Mouse (Mus musculus) liver, adult 2 months (tissue): ENCODE data around the gene Dph7. TPM values are rescaled to one million over a fixed set of nuclear protein-coding genes. Genes with fewer than 3 reads are reported as not detected.

Source experiments
- DNase-seq: peaks from one replicate; pipeline ENCODE4 v3.0.0-alpha.2; 2011; ENCODE audit warnings: low read depth, low spot score; ENCODE audit errors: extremely low read depth
- H3K27ac ChIP-seq: fragments of 200-500 bp; replicated peaks from 2 replicates; pipeline ENCODE4 v1.5.1; 2012; ENCODE audit warnings: low read depth, mild to moderate bottlenecking, control low read depth, inconsistent platforms, low read length; ENCODE audit not compliant: insufficient read depth
- H3K27me3 ChIP-seq: fragments of 200-500 bp; 2 replicates; pipeline ENCODE4 v1.6.1; 2012; ENCODE audit warnings: mild to moderate bottlenecking, moderate library complexity, low read length, inconsistent platforms; ENCODE audit not compliant: control insufficient read depth, insufficient read depth
- H3K36me3 ChIP-seq: fragments of 200-500 bp; 2 replicates; pipeline ENCODE4 v1.6.1; 2012; ENCODE audit warnings: low read length, inconsistent platforms; ENCODE audit not compliant: control insufficient read depth, insufficient read depth
- H3K4me1 ChIP-seq: fragments of 200-500 bp; 2 replicates; pipeline ENCODE4 v1.6.1; 2011; ENCODE audit warnings: low read length; ENCODE audit not compliant: control insufficient read depth, insufficient read depth
- H3K4me3 ChIP-seq: fragments of 200-500 bp; 2 replicates; pipeline ENCODE4 v1.5.1; 2011; ENCODE audit warnings: low read depth, mild to moderate bottlenecking, control low read depth, low read length, moderate library complexity; ENCODE audit not compliant: insufficient read depth
- H3K79me2 ChIP-seq: fragments of 200-500 bp; 2 replicates; pipeline ENCODE4 v1.6.1; 2012; ENCODE audit warnings: inconsistent platforms, mild to moderate bottlenecking, low read length, moderate library complexity; ENCODE audit not compliant: control insufficient read depth, insufficient read depth
- H3K9ac ChIP-seq: fragments of 200-500 bp; 2 replicates; pipeline ENCODE4 v1.6.1; 2012; ENCODE audit warnings: low read depth, mild to moderate bottlenecking, control low read depth, inconsistent platforms, low read length
- CTCF ChIP-seq: fragments of 200-500 bp; IDR thresholded peaks from 2 replicates; pipeline ENCODE4 v1.5.1; 2011; ENCODE audit warnings: low read depth, low read length, control low read depth
- POLR2A ChIP-seq: fragments of 200-500 bp; IDR thresholded peaks from 2 replicates; pipeline ENCODE4 v1.6.1; 2011; ENCODE audit warnings: low read length, control low read depth; ENCODE audit not compliant: insufficient read depth; ENCODE audit errors: extremely low read depth
- WGBS: fragments of 180-500 bp; shearing (Covaris S2); methylation state at CpG from one replicate; pipeline ENCODE4 v1.1.7; 2018; 5-methylcytosine and 5-hydroxymethylcytosine counted together
- polyA plus RNA-seq: library from polyadenylated mRNA; depleted of rRNA; stranded (reverse); fragments of >200 nt; gene quantifications from 2 replicates; pipeline ENCODE4 v1.2.3, GENCODE M21; 2012; rRNA removed
- total RNA-seq: library from RNA; depleted of rRNA; stranded (reverse); fragments of >200 nt; gene quantifications from 2 replicates; pipeline ENCODE4 v1.2.3, GENCODE M21; 2014; rRNA removed

Dph7 gene
- total and polyA plus RNA-seq, 2 experiments: 3.9 to 4.6 TPM

GRCm38 (mm10) chr2:24996471-24996870, 34.3 kb downstream of the Dph7 start:
- H3K4me3 ChIP-seq: no peak overlapping the region
- no peak overlapping the region for H3K9ac ChIP-seq
- TF ChIP-seq CTCF (no peak), POLR2A (no peak)
- peaks cover 37% of the 10 kb centered on the region for H3K36me3 ChIP-seq
- no peaks in the 10 kb centered on the region for H3K79me2 ChIP-seq
- no peak overlapping the region for H3K27ac ChIP-seq
- WGBS: 89% methylated on average over 2 of the region's 2 CpGs
- no peaks in the 10 kb centered on the region for H3K4me1 ChIP-seq
- no peak for DNase-seq
- H3K27me3 ChIP-seq: no peaks in the 10 kb centered on the region

- Histone ChIP-seq H3K4me1 (no peaks in the 10 kb centered on the region), H3K79me2 (no peaks in the 10 kb centered on the region), H3K36me3 (peaks cover 43% of the 10 kb centered on the region), H3K27ac (no peak overlapping the region), H3K27me3 (no peaks in the 10 kb centered on the region), H3K9ac (no peak overlapping the region), H3K4me3 (no peak overlapping the region)
- 49% methylated on average over 3 of the region's 3 CpGs for WGBS
- DNase-seq: peak; percentile 52
- TF ChIP-seq POLR2A (no peak), CTCF (peak; percentile 56; the same call in 1 of the 2 replicates)
Measured at GRCm38 (mm10) chr2:25000544-25001235, 38.5 kb downstream of the Dph7 start.

GRCm38 (mm10) chr2:25003946-25004786, 42.0 kb downstream of the Dph7 start:
- no peak overlapping the region for H3K9ac ChIP-seq
- no peak for DNase-seq
- no peak overlapping the region for H3K27ac ChIP-seq
- no peak overlapping the region for H3K4me3 ChIP-seq
- H3K79me2 ChIP-seq: no peaks in the 10 kb centered on the region
- TF ChIP-seq CTCF: no peak
- no peaks in the 10 kb centered on the region for H3K27me3 ChIP-seq
- H3K4me1 ChIP-seq: no peaks in the 10 kb centered on the region
- WGBS: 92% methylated on average over 9 of the region's 9 CpGs
- H3K36me3 ChIP-seq: peaks cover 16% of the 10 kb centered on the region

- Histone ChIP-seq H3K27ac (no peak overlapping the region), H3K4me1 (no peaks in the 10 kb centered on the region), H3K79me2 (no peaks in the 10 kb centered on the region), H3K27me3 (no peaks in the 10 kb centered on the region), H3K9ac (no peak overlapping the region), H3K36me3 (peaks cover 18% of the 10 kb centered on the region), H3K4me3 (no peak overlapping the region)
- TF ChIP-seq POLR2A (no peak), CTCF (no peak)
- 83% methylated on average over 1 of the region's 1 CpGs for WGBS
- no peak for DNase-seq
Measured at GRCm38 (mm10) chr2:25006767-25007166, 44.6 kb downstream of the Dph7 start.

GRCm38 (mm10) chr2:25008250-25008649, 46.0 kb downstream of the Dph7 start:
- Histone ChIP-seq H3K36me3 (peaks cover 15% of the 10 kb centered on the region), H3K79me2 (no peaks in the 10 kb centered on the region), H3K4me3 (no peak overlapping the region), H3K4me1 (no peaks in the 10 kb centered on the region), H3K27me3 (no peaks in the 10 kb centered on the region), H3K27ac (no peak overlapping the region), H3K9ac (no peak overlapping the region)
- no peak for TF ChIP-seq POLR2A
- no peak for TF ChIP-seq CTCF
- DNase-seq: peak; percentile 10

Other genes with a start within 250 kb of the Dph7 start
- gene Cacna1b, start 199.2 kb upstream of the Dph7 start, total RNA-seq: 0.07 TPM in 1 of 2 replicates, not detected in the other
- gene Cacna1b, start 199.2 kb upstream of the Dph7 start, polyA plus RNA-seq: not detected in 2 replicates
- 19.2 and 21.8 TPM in 2 replicates for gene Ehmt1, start 42.8 kb upstream of the Dph7 start, total RNA-seq
- gene Ehmt1, start 42.8 kb upstream of the Dph7 start, polyA plus RNA-seq: 19.4 and 24.0 TPM in 2 replicates
- gene Arrdc1, start 27.1 kb upstream of the Dph7 start, total RNA-seq: 2.5 and 3.1 TPM in 2 replicates
- gene Arrdc1, start 27.1 kb upstream of the Dph7 start, polyA plus RNA-seq: 7.4 and 12.7 TPM in 2 replicates
- 2.0 and 3.0 TPM in 2 replicates for gene Zmynd19, start 12.6 kb upstream of the Dph7 start, total RNA-seq
- gene Zmynd19, start 12.6 kb upstream of the Dph7 start, polyA plus RNA-seq: 3.4 TPM in 2 replicates
- 68.1 and 77.0 TPM in 2 replicates for gene Mrpl41, start 12.7 kb downstream of the Dph7 start, total RNA-seq
- 24.4 and 30.1 TPM in 2 replicates for gene Mrpl41, start 12.7 kb downstream of the Dph7 start, polyA plus RNA-seq
- 125 and 141 TPM in 2 replicates for gene Pnpla7, start 13.6 kb downstream of the Dph7 start, total RNA-seq
- 113 and 122 TPM in 2 replicates for gene Pnpla7, start 13.6 kb downstream of the Dph7 start, polyA plus RNA-seq
- gene Nsmf, start 92.0 kb downstream of the Dph7 start, total RNA-seq: 71.2 and 76.2 TPM in 2 replicates
- 182 and 219 TPM in 2 replicates for gene Nsmf, start 92.0 kb downstream of the Dph7 start, polyA plus RNA-seq
- 84.8 and 91.8 TPM in 2 replicates for gene Entpd8, start 117.9 kb downstream of the Dph7 start, total RNA-seq
- 159 and 196 TPM in 2 replicates for gene Entpd8, start 117.9 kb downstream of the Dph7 start, polyA plus RNA-seq
- not detected in 2 replicates for gene Noxa1, start 132.7 kb downstream of the Dph7 start, total RNA-seq
- gene Noxa1, start 132.7 kb downstream of the Dph7 start, polyA plus RNA-seq: 0.15 TPM in 1 of 2 replicates, not detected in the other
- 0.74 and 2.1 TPM in 2 replicates for gene Nrarp, start 218.4 kb downstream of the Dph7 start, total RNA-seq
- 1.5 and 1.6 TPM in 2 replicates for gene Nrarp, start 218.4 kb downstream of the Dph7 start, polyA plus RNA-seq
- gene Tor4a, start 234.5 kb downstream of the Dph7 start, total RNA-seq: 4.6 TPM in 2 replicates
- 4.3 and 7.0 TPM in 2 replicates for gene Tor4a, start 234.5 kb downstream of the Dph7 start, polyA plus RNA-seq
- gene Nelfb, start 249.1 kb downstream of the Dph7 start, total RNA-seq: 18.4 and 19.1 TPM in 2 replicates
- gene Nelfb, start 249.1 kb downstream of the Dph7 start, polyA plus RNA-seq: 22.4 and 27.5 TPM in 2 replicates